Mouse (Mus musculus): Measurements from ENCODE around the gene Pcolce. TPM values are rescaled to one million over a fixed set of nuclear protein-coding genes. Genes with fewer than 3 reads are reported as not detected.

The Pcolce gene
- polyA plus RNA-seq, 1 experiment from 2014 or later, result 109 TPM

DNA sequence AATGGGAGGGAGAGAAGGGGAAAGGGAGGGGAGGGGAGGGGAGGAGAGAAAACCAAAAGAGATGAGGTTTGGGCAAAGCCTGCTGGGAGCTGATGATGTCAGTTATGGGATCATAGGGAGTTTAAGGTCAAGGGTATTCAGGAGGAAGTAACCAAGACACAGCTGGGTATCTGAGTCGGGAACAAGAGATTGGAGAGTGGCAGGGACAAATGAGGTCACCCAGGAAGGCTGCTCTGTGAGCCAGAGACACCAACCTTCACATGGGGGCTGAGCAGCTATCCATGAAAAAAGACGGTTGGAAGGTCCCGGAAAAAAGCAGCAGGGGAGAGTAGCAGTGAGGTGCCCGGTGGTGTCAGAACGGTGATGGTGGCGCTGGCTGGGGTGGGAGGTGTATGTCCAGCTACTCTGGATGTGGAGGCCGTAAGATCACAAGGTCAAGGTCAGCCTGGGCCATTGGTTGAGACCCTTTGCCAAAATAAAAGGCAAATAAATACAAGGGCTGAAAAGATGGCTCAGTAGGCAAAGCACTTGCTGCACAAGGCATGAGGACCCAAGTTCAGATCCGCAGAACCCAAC is 45.3 kb downstream of the Pcolce start:
- ATAC-seq (ENCODE audit: insufficient number of reproducible peaks, low FRiP score), result no peak

GRCm38 (mm10) chr5:137566416-137566815 is 47.2 kb downstream of the Pcolce start:
- Histone ChIP-seq H3K27me3 (replicated peaks) (peaks cover 25% of the 10 kb centered on the region), H3K27ac (ENCODE audit: poor library complexity, severe bottlenecking) (no peak overlapping the region), H3K4me3 (no peak overlapping the region), H3K4me2 (no peak overlapping the region), H3K9me3 (replicated peaks) (0 out of 2 replicates have a peak, but pooled peaks cover 3% of the 10 kb centered on the region), H3K4me1 (replicated peaks) (peaks cover 4% of the 10 kb centered on the region; the same call in 1 of the 2 replicates), H3K9ac (no peak overlapping the region), H3K36me3 (no peaks in the 10 kb centered on the region)
- no peak for ATAC-seq (ENCODE audit: insufficient number of reproducible peaks, low FRiP score)
- 90% methylated on average over 5 of the region's 5 CpGs for WGBS

More for the DNA sequence above, 45.3 kb downstream of the Pcolce start:
- Histone ChIP-seq H3K4me1 (replicated peaks) (peaks cover 4% of the 10 kb centered on the region; the same call in 1 of the 2 replicates), H3K36me3 (no peaks in the 10 kb centered on the region), H3K27me3 (replicated peaks) (peaks cover 28% of the 10 kb centered on the region), H3K9me3 (replicated peaks) (0 out of 2 replicates have a peak, but pooled peaks cover 3% of the 10 kb centered on the region), H3K9ac (no peak overlapping the region), H3K27ac (ENCODE audit: poor library complexity, severe bottlenecking) (no peak overlapping the region), H3K4me2 (no peak overlapping the region), H3K4me3 (no peak overlapping the region)
- 77% methylated on average over 8 of the region's 8 CpGs for WGBS

DNA sequence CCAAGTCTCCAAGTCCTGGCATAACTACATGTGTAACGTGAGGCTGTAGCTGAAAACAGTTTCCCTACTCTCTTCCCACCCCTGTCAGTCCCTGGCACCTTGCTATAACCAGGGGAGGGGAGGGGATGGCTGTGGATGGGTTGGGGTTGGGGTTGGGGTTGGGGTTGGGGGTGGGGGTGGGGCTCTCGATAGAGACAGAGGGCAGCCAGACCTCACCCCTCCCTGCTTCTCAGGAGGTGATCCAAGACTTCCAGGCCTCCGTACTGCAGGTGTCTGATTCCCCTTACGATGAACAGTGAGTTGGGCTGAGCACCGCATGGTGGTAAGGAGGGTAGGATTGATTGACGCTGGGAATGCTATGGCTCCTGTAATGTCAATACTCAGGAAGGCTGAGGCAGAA is 47.8 kb downstream of the Pcolce start:
- no peak for ATAC-seq (ENCODE audit: insufficient number of reproducible peaks, low FRiP score)
- H3K4me3 ChIP-seq, result no peak overlapping the region
- no peak overlapping the region for H3K27ac ChIP-seq (ENCODE audit: poor library complexity, severe bottlenecking)
- H3K36me3 ChIP-seq, result no peaks in the 10 kb centered on the region
- H3K4me2 ChIP-seq, result no peak overlapping the region
- peaks cover 4% of the 10 kb centered on the region; the same call in 1 of the 2 replicates for H3K4me1 ChIP-seq (replicated peaks)
- WGBS, result 73% methylated on average over 6 of the region's 6 CpGs
- no peak overlapping the region for H3K9ac ChIP-seq
- peaks cover 26% of the 10 kb centered on the region for H3K27me3 ChIP-seq (replicated peaks)
- H3K9me3 ChIP-seq (replicated peaks), result 0 out of 2 replicates have a peak, but pooled peaks cover 3% of the 10 kb centered on the region

GRCm38 (mm10) chr5:137562965-137563364 is 50.6 kb downstream of the Pcolce start:
- H3K9ac ChIP-seq, result no peak overlapping the region
- H3K36me3 ChIP-seq, result no peaks in the 10 kb centered on the region
- peaks cover 16% of the 10 kb centered on the region for H3K27me3 ChIP-seq (replicated peaks)
- no peak overlapping the region for H3K4me2 ChIP-seq
- H3K9me3 ChIP-seq (replicated peaks), result no peaks in the 10 kb centered on the region
- H3K4me1 ChIP-seq (replicated peaks), result no peaks in the 10 kb centered on the region
- H3K27ac ChIP-seq (ENCODE audit: poor library complexity, severe bottlenecking), result no peak overlapping the region
- H3K4me3 ChIP-seq, result no peak overlapping the region
- no peak for ATAC-seq (ENCODE audit: insufficient number of reproducible peaks, low FRiP score)
- WGBS, result 51% methylated on average over 10 of the region's 10 CpGs

- H3K4me2 ChIP-seq, result no peak overlapping the region
- H3K36me3 ChIP-seq, result no peaks in the 10 kb centered on the region
- H3K9me3 ChIP-seq (replicated peaks), result no peaks in the 10 kb centered on the region
- no peak overlapping the region for H3K9ac ChIP-seq
- H3K27ac ChIP-seq (ENCODE audit: poor library complexity, severe bottlenecking), result no peak overlapping the region
- peaks cover 7% of the 10 kb centered on the region for H3K27me3 ChIP-seq (replicated peaks)
- no peak for ATAC-seq (ENCODE audit: insufficient number of reproducible peaks, low FRiP score)
- no peaks in the 10 kb centered on the region for H3K4me1 ChIP-seq (replicated peaks)
- H3K4me3 ChIP-seq, result no peak overlapping the region
- 54% methylated on average over 6 of the region's 6 CpGs for WGBS
Measured at GRCm38 (mm10) chr5:137561556-137561955, 52.0 kb downstream of the Pcolce start.

Other genes with a start within 250 kb of the Pcolce start
- gene Zan, start 136.7 kb downstream of the Pcolce start, polyA plus RNA-seq (2016; fragmentation: Nextera tagmentation; extraction: Ambion mirVana), result 0.04 TPM in 2 replicates
- 44.0 and 44.1 TPM in 2 replicates for gene Pop7, start 111.3 kb downstream of the Pcolce start, polyA plus RNA-seq (2016; fragmentation: Nextera tagmentation; extraction: Ambion mirVana)
- 9.9 and 10.1 TPM in 2 replicates for gene Gigyf1, start 95.2 kb downstream of the Pcolce start, polyA plus RNA-seq (2016; fragmentation: Nextera tagmentation; extraction: Ambion mirVana)
- gene Epo, start 80.5 kb downstream of the Pcolce start, polyA plus RNA-seq (2016; fragmentation: Nextera tagmentation; extraction: Ambion mirVana), result not detected in 2 replicates
- 277 and 287 TPM in 2 replicates for gene Gnb2, start 80.3 kb downstream of the Pcolce start, polyA plus RNA-seq (2016; fragmentation: Nextera tagmentation; extraction: Ambion mirVana)
- gene Actl6b, start 60.3 kb downstream of the Pcolce start, polyA plus RNA-seq (2016; fragmentation: Nextera tagmentation; extraction: Ambion mirVana), result 0.40 TPM in 1 of 2 replicates, not detected in the other
- gene Tfr2, start 43.9 kb downstream of the Pcolce start, polyA plus RNA-seq (2016; fragmentation: Nextera tagmentation; extraction: Ambion mirVana), result 0.51 and 1.9 TPM in 2 replicates
- gene Mospd3, start 12.7 kb downstream of the Pcolce start, polyA plus RNA-seq (2016; fragmentation: Nextera tagmentation; extraction: Ambion mirVana), result 18.7 and 18.8 TPM in 2 replicates
- gene Fbxo24, start 15.2 kb upstream of the Pcolce start, polyA plus RNA-seq (2016; fragmentation: Nextera tagmentation; extraction: Ambion mirVana), result 0.15 TPM in 1 of 2 replicates, not detected in the other
- 24.3 and 27.3 TPM in 2 replicates for gene Lrch4, start 15.3 kb upstream of the Pcolce start, polyA plus RNA-seq (2016; fragmentation: Nextera tagmentation; extraction: Ambion mirVana)
- 6.9 and 7.1 TPM in 2 replicates for gene Gm20605, start 15.4 kb upstream of the Pcolce start, polyA plus RNA-seq (2016; fragmentation: Nextera tagmentation; extraction: Ambion mirVana)
- 5.2 and 5.3 TPM in 2 replicates for gene Sap25, start 27.6 kb upstream of the Pcolce start, polyA plus RNA-seq (2016; fragmentation: Nextera tagmentation; extraction: Ambion mirVana)
- gene Irs3, start 31.9 kb upstream of the Pcolce start, polyA plus RNA-seq (2016; fragmentation: Nextera tagmentation; extraction: Ambion mirVana), result 0.20 and 0.21 TPM in 2 replicates
- 25.6 and 29.3 TPM in 2 replicates for gene Agfg2, start 70.9 kb upstream of the Pcolce start, polyA plus RNA-seq (2016; fragmentation: Nextera tagmentation; extraction: Ambion mirVana)
- 1.2 and 1.7 TPM in 2 replicates for gene Nyap1, start 127.8 kb upstream of the Pcolce start, polyA plus RNA-seq (2016; fragmentation: Nextera tagmentation; extraction: Ambion mirVana)
- 144 and 154 TPM in 2 replicates for gene Tsc22d4, start 131.9 kb upstream of the Pcolce start, polyA plus RNA-seq (2016; fragmentation: Nextera tagmentation; extraction: Ambion mirVana)
- gene Ppp1r35, start 165.1 kb upstream of the Pcolce start, polyA plus RNA-seq (2016; fragmentation: Nextera tagmentation; extraction: Ambion mirVana), result 28.0 and 31.8 TPM in 2 replicates
- gene Mepce, start 173.9 kb upstream of the Pcolce start, polyA plus RNA-seq (2016; fragmentation: Nextera tagmentation; extraction: Ambion mirVana), result 8.8 and 11.0 TPM in 2 replicates
- 10.9 and 11.4 TPM in 2 replicates for gene Zcwpw1, start 174.0 kb upstream of the Pcolce start, polyA plus RNA-seq (2016; fragmentation: Nextera tagmentation; extraction: Ambion mirVana)
- 2.3 and 2.5 TPM in 2 replicates for gene Pilra, start 222.5 kb upstream of the Pcolce start, polyA plus RNA-seq (2016; fragmentation: Nextera tagmentation; extraction: Ambion mirVana)
- 0.26 and 0.57 TPM in 2 replicates for gene Pilrb1, start 244.3 kb upstream of the Pcolce start, polyA plus RNA-seq (2016; fragmentation: Nextera tagmentation; extraction: Ambion mirVana)